In genomic region chr9:21236991-21237367, GRCm38 (mm10) we compare ENCODE assay signal across 7 mouse cellular contexts. TPM values are rescaled to one million over a fixed set of nuclear protein-coding genes. Genes with fewer than 3 reads are reported as not detected.
DNase-seq lines count a peak whose midpoint lies in the region; ATAC-seq and TF ChIP-seq lines count a peak whose summit lies in the region.

No protein-coding gene starts in this region.

- H3K9me3 ChIP-seq in lung, embryonic 14.5 days (ENCODE audit: low read depth, low read length) = no peaks in the 10 kb centered on the region
- H3K9me3 ChIP-seq in limb, embryonic 11.5 days (ENCODE audit: control insufficient read depth, low read length) = no peaks in the 10 kb centered on the region

- peak overlapping the region; percentile 80 for H3K4me2 ChIP-seq in lung, embryonic 14.5 days
- peak overlapping the region; percentile 75 for H3K4me2 ChIP-seq in limb, embryonic 11.5 days (ENCODE audit: low read depth, severe bottlenecking)

- no peak for DNase-seq in lung, embryonic 14.5 days
- no peak for DNase-seq in lung, postnatal 10 days
- DNase-seq in limb, embryonic 11.5 days (ENCODE audit: low spot score) = no peak
- no peak for DNase-seq in B cell, adult 2 months
- DNase-seq in adrenal gland, adult 2 months = no peak

- 0 out of 2 replicates have a peak, but pooled peaks cover 4% of the 10 kb centered on the region for H3K27me3 ChIP-seq in lung, embryonic 14.5 days (ENCODE audit: insufficient read depth, low read length)
- peaks cover under 1% of the 10 kb centered on the region; the same call in 1 of the 2 replicates for H3K27me3 ChIP-seq in limb, embryonic 11.5 days (ENCODE audit: control insufficient read depth, insufficient read depth, low read length)

- 80% methylated on average over 25 of the region's 25 CpGs for WGBS in lung, embryonic 14.5 days
- WGBS in limb, embryonic 11.5 days = 84% methylated on average over 25 of the region's 25 CpGs
- WGBS in olfactory bulb, adult 2 months = 76% methylated on average over 25 of the region's 25 CpGs

- TF ChIP-seq POLR2A in embryonic fibroblast, embryonic 13.5 days (IDR thresholded peaks at IDR 0.05; ENCODE audit: low read depth, low read length) = no peak
- TF ChIP-seq POLR2A in olfactory bulb, adult 2 months (IDR thresholded peaks at IDR 0.05; ENCODE audit: insufficient read depth, low read depth, low read length) = no peak

- peak overlapping the region; percentile 97 for H3K9ac ChIP-seq in lung, embryonic 14.5 days
- H3K9ac ChIP-seq in limb, embryonic 11.5 days (ENCODE audit: low read length) = peak overlapping the region; percentile 97; the same call in 1 of the 2 replicates

- peak overlapping the region; percentile 98 for H3K4me3 ChIP-seq in lung, embryonic 14.5 days (ENCODE audit: low read depth, low read length)
- H3K4me3 ChIP-seq in embryonic fibroblast, embryonic 13.5 days (ENCODE audit: insufficient read depth, low read length) = 0 out of 2 replicates have a peak overlapping the region, but pooled peaks have one; percentile 80
- peak overlapping the region; percentile 92; the same call in 1 of the 2 replicates for H3K4me3 ChIP-seq in limb, embryonic 11.5 days (ENCODE audit: low read depth, low read length)
- peak overlapping the region; percentile 85 for H3K4me3 ChIP-seq in olfactory bulb, adult 2 months (ENCODE audit: insufficient read depth, low read depth, low read length)

- H3K4me1 ChIP-seq in lung, embryonic 14.5 days (ENCODE audit: insufficient read depth) = peaks cover 10% of the 10 kb centered on the region
- H3K4me1 ChIP-seq in embryonic fibroblast, embryonic 13.5 days (ENCODE audit: control insufficient read depth, insufficient read depth, low read length) = no peaks in the 10 kb centered on the region
- peaks cover 10% of the 10 kb centered on the region for H3K4me1 ChIP-seq in limb, embryonic 11.5 days (ENCODE audit: control insufficient read depth, insufficient read depth, low read length)
- peaks cover 18% of the 10 kb centered on the region for H3K4me1 ChIP-seq in olfactory bulb, adult 2 months (ENCODE audit: control insufficient read depth, insufficient read depth, low read length)

- H3K27ac ChIP-seq in lung, embryonic 14.5 days (ENCODE audit: low read depth) = no peak overlapping the region; the same call in 1 of the 2 replicates
- H3K27ac ChIP-seq in embryonic fibroblast, embryonic 13.5 days (ENCODE audit: insufficient read depth, low read length) = no peak overlapping the region
- no peak overlapping the region for H3K27ac ChIP-seq in limb, embryonic 11.5 days (replicated peaks; ENCODE audit: low read depth, low read length)
- peak overlapping the region; percentile 9; the same call in 1 of the 2 replicates for H3K27ac ChIP-seq in olfactory bulb, adult 2 months (ENCODE audit: insufficient read depth, low read depth, low read length)

- peaks cover 47% of the 10 kb centered on the region for H3K36me3 ChIP-seq in lung, embryonic 14.5 days (ENCODE audit: insufficient read depth)
- peaks cover 5% of the 10 kb centered on the region; the same call in 1 of the 2 replicates for H3K36me3 ChIP-seq in limb, embryonic 11.5 days (ENCODE audit: control insufficient read depth, insufficient read depth, low read length)

- no peak for TF ChIP-seq CTCF in lung, embryonic 14.5 days (IDR thresholded peaks at IDR 0.05; ENCODE audit: low read depth)
- TF ChIP-seq CTCF in embryonic fibroblast, embryonic 13.5 days (IDR thresholded peaks at IDR 0.05; ENCODE audit: borderline replicate concordance, insufficient read depth, low read length) = no peak
- no peak for TF ChIP-seq CTCF in olfactory bulb, adult 2 months (IDR thresholded peaks at IDR 0.05; ENCODE audit: insufficient read depth, low read depth, low read length)

- no peak for ATAC-seq in lung, embryonic 14.5 days (ENCODE audit: insufficient read depth)
- ATAC-seq in limb, embryonic 11.5 days (ENCODE audit: insufficient number of reproducible peaks, low FRiP score, low TSS enrichment, low read depth) = no peak

RNA-seq across cellular contexts. Expression of gene Keap1, which starts 2.2 kb away (rescaled TPM):
- polyA plus RNA-seq in lung, embryonic 14.5 days (2014; fragmentation: Nextera tagmentation; extraction: Ambion mirVana) = 42.8 and 44.6 TPM in 2 replicates
- polyA plus RNA-seq in embryonic fibroblast, embryonic 13.5 days (2011; ENCODE audit: insufficient read length, low read depth, missing spikeins) = 23.2 and 27.4 TPM in 2 replicates
- 31.1 and 35.2 TPM in 2 replicates for polyA plus RNA-seq in limb, embryonic 11.5 days (2014; fragmentation: Nextera tagmentation; extraction: Ambion mirVana)
- polyA plus RNA-seq in olfactory bulb, adult 2 months (2012; ENCODE audit: insufficient read depth, insufficient read length, low replicate concordance, missing spikeins) = not detected in 2 replicates
- 10 to 100 TPM; 36.6 to 56.5 TPM for total RNA-seq in adrenal gland, adult 2 months (2021)
- polyA plus RNA-seq in adrenal gland, adult 2 months (2012; rRNA removed) = 132 and 142 TPM in 2 replicates

RNA-seq across cellular contexts. Expression of gene S1pr5, which starts 11.3 kb away (rescaled TPM):
- not detected in 2 replicates for polyA plus RNA-seq in lung, embryonic 14.5 days (2014; fragmentation: Nextera tagmentation; extraction: Ambion mirVana)
- not detected in 2 replicates for polyA plus RNA-seq in embryonic fibroblast, embryonic 13.5 days (2011; ENCODE audit: insufficient read length, low read depth, missing spikeins)
- 0.38 and 0.39 TPM in 2 replicates for polyA plus RNA-seq in limb, embryonic 11.5 days (2014; fragmentation: Nextera tagmentation; extraction: Ambion mirVana)
- not detected in 2 replicates for polyA plus RNA-seq in olfactory bulb, adult 2 months (2012; ENCODE audit: insufficient read depth, insufficient read length, low replicate concordance, missing spikeins)
- 1 to 10 TPM in 1 of 2 experiments, under 1 TPM in 1; 0.66 to 1.9 TPM for total RNA-seq in adrenal gland, adult 2 months (2021)
- polyA plus RNA-seq in adrenal gland, adult 2 months (2012; rRNA removed) = 1.2 and 1.4 TPM in 2 replicates

RNA-seq across cellular contexts. Expression of gene Atg4d, which starts 28.1 kb away (rescaled TPM):
- 33.7 and 34.7 TPM in 2 replicates for polyA plus RNA-seq in lung, embryonic 14.5 days (2014; fragmentation: Nextera tagmentation; extraction: Ambion mirVana)
- polyA plus RNA-seq in embryonic fibroblast, embryonic 13.5 days (2011; ENCODE audit: insufficient read length, low read depth, missing spikeins) = 5.3 and 8.2 TPM in 2 replicates
- 29.5 and 31.9 TPM in 2 replicates for polyA plus RNA-seq in limb, embryonic 11.5 days (2014; fragmentation: Nextera tagmentation; extraction: Ambion mirVana)
- not detected in 2 replicates for polyA plus RNA-seq in olfactory bulb, adult 2 months (2012; ENCODE audit: insufficient read depth, insufficient read length, low replicate concordance, missing spikeins)
- 10 to 100 TPM; 25.9 to 47.0 TPM for total RNA-seq in adrenal gland, adult 2 months (2021)
- 36.2 and 42.9 TPM in 2 replicates for polyA plus RNA-seq in adrenal gland, adult 2 months (2012; rRNA removed)

RNA-seq across cellular contexts. Expression of gene Kri1, which starts 50.8 kb away (rescaled TPM):
- 12.2 and 14.3 TPM in 2 replicates for polyA plus RNA-seq in lung, embryonic 14.5 days (2014; fragmentation: Nextera tagmentation; extraction: Ambion mirVana)
- 24.9 and 28.9 TPM in 2 replicates for polyA plus RNA-seq in embryonic fibroblast, embryonic 13.5 days (2011; ENCODE audit: insufficient read length, low read depth, missing spikeins)
- polyA plus RNA-seq in limb, embryonic 11.5 days (2014; fragmentation: Nextera tagmentation; extraction: Ambion mirVana) = 14.1 and 16.2 TPM in 2 replicates
- polyA plus RNA-seq in olfactory bulb, adult 2 months (2012; ENCODE audit: insufficient read depth, insufficient read length, low replicate concordance, missing spikeins) = not detected in 2 replicates
- total RNA-seq in adrenal gland, adult 2 months (2021) = 10 to 100 TPM; 27.3 to 38.5 TPM
- polyA plus RNA-seq in adrenal gland, adult 2 months (2012; rRNA removed) = 11.7 and 14.4 TPM in 2 replicates

RNA-seq across cellular contexts. Expression of gene Cdkn2d, which starts 54.2 kb away (rescaled TPM):
- polyA plus RNA-seq in lung, embryonic 14.5 days (2014; fragmentation: Nextera tagmentation; extraction: Ambion mirVana) = 45.3 and 48.1 TPM in 2 replicates
- polyA plus RNA-seq in embryonic fibroblast, embryonic 13.5 days (2011; ENCODE audit: insufficient read length, low read depth, missing spikeins) = 13.0 and 16.5 TPM in 2 replicates
- 40.6 and 42.7 TPM in 2 replicates for polyA plus RNA-seq in limb, embryonic 11.5 days (2014; fragmentation: Nextera tagmentation; extraction: Ambion mirVana)
- polyA plus RNA-seq in olfactory bulb, adult 2 months (2012; ENCODE audit: insufficient read depth, insufficient read length, low replicate concordance, missing spikeins) = not detected in 2 replicates
- 10 to 100 TPM in 1 of 2 experiments, 1 to 10 TPM in 1; 6.0 to 20.3 TPM for total RNA-seq in adrenal gland, adult 2 months (2021)
- polyA plus RNA-seq in adrenal gland, adult 2 months (2012; rRNA removed) = 36.0 and 42.9 TPM in 2 replicates
